Mouse (Mus musculus) heart, postnatal 0 days (tissue): Measurements from ENCODE around the gene Il3. TPM values are rescaled to one million over a fixed set of nuclear protein-coding genes. Genes with fewer than 3 reads are reported as not detected.

Experiments
- ATAC-seq: fragments of 200-750 bp; cut with Nextera tagmentation; 2 replicates; pipeline ENCODE4 v1.8.0; 2017; ENCODE audit warnings: low read depth, moderate number of reproducible peaks, moderate library complexity; ENCODE audit not compliant: insufficient read depth
- DNase-seq: peaks from one replicate; pipeline ENCODE4 v3.0.0-alpha.2; 2016; ENCODE audit warnings: low spot score
- H3K27ac ChIP-seq: fragments of 300-500 bp; sonication (generic); 2 replicates; pipeline ENCODE4 v1.5.1; 2014; ENCODE audit warnings: low read depth, mild to moderate bottlenecking
- H3K27me3 ChIP-seq: fragments of 300-500 bp; sonication (generic); 2 replicates; pipeline ENCODE4 v1.6.1; 2014; ENCODE audit warnings: low read length, mixed read lengths; ENCODE audit not compliant: control insufficient read depth, insufficient read depth
- H3K36me3 ChIP-seq: fragments of 300-500 bp; sonication (generic); replicated peaks from 2 replicates; pipeline ENCODE4 v1.6.1; 2014; ENCODE audit warnings: low read length, mixed read lengths; ENCODE audit not compliant: control insufficient read depth, insufficient read depth
- H3K4me1 ChIP-seq: fragments of 300-500 bp; sonication (generic); 2 replicates; pipeline ENCODE4 v1.6.1; 2014; ENCODE audit warnings: antibody characterized with exemption; ENCODE audit not compliant: control insufficient read depth, insufficient read depth
- H3K4me2 ChIP-seq: fragments of 300-500 bp; sonication (generic); 2 replicates; pipeline ENCODE4 v1.6.1; 2014; ENCODE audit warnings: low read depth, mild to moderate bottlenecking, low read length, moderate library complexity
- H3K4me3 ChIP-seq: fragments of 300-500 bp; sonication (generic); 2 replicates; pipeline ENCODE4 v1.5.1; 2014; ENCODE audit warnings: low read depth, low read length
- H3K9ac ChIP-seq: fragments of 300-500 bp; sonication (generic); replicated peaks from 2 replicates; pipeline ENCODE4 v1.6.1; 2014; ENCODE audit warnings: low read depth, low read length, mixed read lengths
- H3K9me3 ChIP-seq: fragments of 300-500 bp; sonication (generic); replicated peaks from 2 replicates; pipeline ENCODE4 v1.6.1; 2016; ENCODE audit warnings: low read length; ENCODE audit not compliant: control insufficient read depth
- CTCF ChIP-seq: IDR thresholded peaks from 2 replicates; pipeline ENCODE4 v1.5.1; 2016; ENCODE audit warnings: antibody characterized with exemption, control low read depth, low read depth
- EP300 ChIP-seq: IDR thresholded peaks from 2 replicates; pipeline ENCODE4 v1.6.1; 2016; ENCODE audit warnings: antibody characterized with exemption, low read depth
- WGBS: fragments of 180-500 bp; shearing (Covaris S2); extraction: QIAGEN DNeasy Blood & Tissue Kit; methylation state at CpG from one replicate; pipeline ENCODE4 v1.1.7; 2014; 5-methylcytosine and 5-hydroxymethylcytosine counted together
- polyA plus RNA-seq: library from polyadenylated mRNA; unstranded; fragments of >200 nt; fragmentation: Nextera tagmentation; extraction: Ambion mirVana; gene quantifications from 2 replicates; pipeline ENCODE4 v1.2.1, GENCODE M21; 2015
- total RNA-seq: library from RNA; depleted of rRNA; stranded (reverse); fragments of >200 nt; gene quantifications from 2 replicates; pipeline ENCODE4 v1.2.3, GENCODE M21; 2014; ENCODE audit warnings: low replicate concordance

Il3 gene
- total and polyA plus RNA-seq, 2 experiments from 2014 or later: not detected

GRCm38 (mm10) chr11:54244465-54244864, 22.6 kb downstream of the Il3 start:
- Histone ChIP-seq H3K27ac (no peak overlapping the region), H3K27me3 (no peaks in the 10 kb centered on the region), H3K36me3 (no peaks in the 10 kb centered on the region), H3K4me3 (no peak overlapping the region), H3K4me1 (peaks cover 7% of the 10 kb centered on the region), H3K4me2 (no peak overlapping the region), H3K9ac (no peak overlapping the region), H3K9me3 (no peaks in the 10 kb centered on the region)
- no peak for TF ChIP-seq CTCF
- 57% methylated on average over 6 of the region's 6 CpGs for WGBS
- ATAC-seq (no peak), DNase-seq (no peak)

GRCm38 (mm10) chr11:54242494-54242893, 24.6 kb downstream of the Il3 start:
- H3K4me1 ChIP-seq: no peaks in the 10 kb centered on the region
- no peak overlapping the region for H3K4me3 ChIP-seq
- no peak overlapping the region for H3K4me2 ChIP-seq
- no peaks in the 10 kb centered on the region for H3K27me3 ChIP-seq
- H3K9me3 ChIP-seq: no peaks in the 10 kb centered on the region
- TF ChIP-seq CTCF: no peak
- TF ChIP-seq EP300: no peak
- no peak overlapping the region for H3K9ac ChIP-seq
- DNase-seq (no peak), ATAC-seq (no peak)
- no peaks in the 10 kb centered on the region for H3K36me3 ChIP-seq
- H3K27ac ChIP-seq: no peak overlapping the region
- 64% methylated on average over 3 of the region's 3 CpGs for WGBS

GRCm38 (mm10) chr11:54236939-54237338, 30.1 kb downstream of the Il3 start:
- no peak for TF ChIP-seq CTCF
- no peak for TF ChIP-seq EP300
- 9% methylated on average over 2 of the region's 2 CpGs for WGBS
- ATAC-seq: peak; percentile 67

GRCm38 (mm10) chr11:54227478-54227877, 39.6 kb downstream of the Il3 start:
- Histone ChIP-seq H3K4me1 (0 out of 2 replicates have a peak, but pooled peaks cover 4% of the 10 kb centered on the region), H3K36me3 (no peaks in the 10 kb centered on the region), H3K9ac (no peak overlapping the region), H3K27me3 (no peaks in the 10 kb centered on the region), H3K4me3 (no peak overlapping the region), H3K27ac (no peak overlapping the region), H3K9me3 (no peaks in the 10 kb centered on the region), H3K4me2 (no peak overlapping the region)
- no peak for TF ChIP-seq CTCF
- no peak for TF ChIP-seq EP300
- 68% methylated on average over 2 of the region's 2 CpGs for WGBS
- no peak for DNase-seq
- ATAC-seq: no peak

More at GRCm38 (mm10) chr11:54236939-54237338, 30.1 kb downstream of the Il3 start:
- Histone ChIP-seq H3K4me1 (no peaks in the 10 kb centered on the region), H3K9ac (no peak overlapping the region), H3K9me3 (no peaks in the 10 kb centered on the region), H3K27me3 (no peaks in the 10 kb centered on the region), H3K4me2 (no peak overlapping the region), H3K36me3 (no peaks in the 10 kb centered on the region), H3K4me3 (no peak overlapping the region), H3K27ac (no peak overlapping the region)
- peak; percentile 39 for DNase-seq

GRCm38 (mm10) chr11:54224475-54224986, 42.5 kb downstream of the Il3 start:
- Histone ChIP-seq H3K4me2 (no peak overlapping the region), H3K4me3 (no peak overlapping the region), H3K4me1 (0 out of 2 replicates have a peak, but pooled peaks cover 4% of the 10 kb centered on the region), H3K9me3 (no peaks in the 10 kb centered on the region), H3K27ac (no peak overlapping the region), H3K27me3 (no peaks in the 10 kb centered on the region), H3K9ac (no peak overlapping the region), H3K36me3 (no peaks in the 10 kb centered on the region)
- no peak for DNase-seq
- TF ChIP-seq EP300 (no peak), CTCF (no peak)
- ATAC-seq: no peak
- 77% methylated on average over 4 of the region's 5 CpGs for WGBS
